Mouse (Mus musculus) ZHBTc4 (cell line): Measurements from ENCODE around the gene Bmpr1a.

Experiments used
- DNase-seq: peaks from one replicate; pipeline ENCODE4 v3.0.0-alpha.2; 2011; ENCODE audit warnings: low read depth, low spot score

Bmpr1a gene

GRCm38 (mm10) chr14:34382921-34383704 is 120.0 kb downstream of the Bmpr1a start:
- DNase-seq: peak; percentile 32

- DNase-seq: peak; percentile 95
These were observed 124.4 kb downstream of the Bmpr1a start for GRCm38 (mm10) chr14:34378560-34379331.

GRCm38 (mm10) chr14:34377121-34377520 is 126.0 kb downstream of the Bmpr1a start:
- no peak for DNase-seq

GRCm38 (mm10) chr14:34375941-34376340 is 127.2 kb downstream of the Bmpr1a start:
- no peak for DNase-seq

GRCm38 (mm10) chr14:34375415-34375904 is 127.7 kb downstream of the Bmpr1a start, which contains the start of gene Mmrn2:
Gene Mmrn2, plus strand, starts transcription at chr14:34375465.
- DNase-seq: no peak

- DNase-seq: no peak
These were observed 128.6 kb downstream of the Bmpr1a start, which contains the start of gene Sncg for GRCm38 (mm10) chr14:34374577-34374976. Gene Sncg, minus strand, starts transcription at chr14:34374789.

- DNase-seq: no peak
These were observed 129.6 kb downstream of the Bmpr1a start for GRCm38 (mm10) chr14:34373581-34373980.

- DNase-seq: peak; percentile 87
These were observed 130.5 kb downstream of the Bmpr1a start for GRCm38 (mm10) chr14:34372646-34373045.

- DNase-seq: peak; percentile 60
These were observed 131.4 kb downstream of the Bmpr1a start for GRCm38 (mm10) chr14:34371763-34372162.

GRCm38 (mm10) chr14:34370921-34371320 is 132.2 kb downstream of the Bmpr1a start:
- no peak for DNase-seq

- no peak for DNase-seq
These were observed 132.9 kb downstream of the Bmpr1a start for GRCm38 (mm10) chr14:34370203-34370602.

GRCm38 (mm10) chr14:34365147-34365507 is 138.0 kb downstream of the Bmpr1a start:
- DNase-seq: peak; percentile 80

- peak; percentile 75 for DNase-seq
These were observed 138.6 kb downstream of the Bmpr1a start for GRCm38 (mm10) chr14:34364254-34365146.

GRCm38 (mm10) chr14:34363490-34364253 is 139.5 kb downstream of the Bmpr1a start:
- DNase-seq: peak; percentile 97

GRCm38 (mm10) chr14:34362726-34363445 is 140.3 kb downstream of the Bmpr1a start:
- DNase-seq: peak; percentile 90

GRCm38 (mm10) chr14:34362135-34362534 is 141.0 kb downstream of the Bmpr1a start:
- DNase-seq: no peak
